Mouse (Mus musculus) heart, embryonic 13.5 days (tissue): ENCODE measurements around the gene Pid1. TPM values are rescaled to one million over a fixed set of nuclear protein-coding genes. Genes with fewer than 3 reads are reported as not detected.

Experiments used
- ATAC-seq: fragments of 200-750 bp; cut with Nextera tagmentation; 2 replicates; pipeline ENCODE4 v1.8.0; 2017; ENCODE audit warnings: moderate TSS enrichment; ENCODE audit not compliant: insufficient number of reproducible peaks, low FRiP score, low TSS enrichment; ENCODE audit errors: extremely low read depth
- H3K27ac ChIP-seq: fragments of 300-500 bp; sonication (generic); replicated peaks from 2 replicates; pipeline ENCODE4 v1.5.1; 2015; ENCODE audit warnings: moderate library complexity, mild to moderate bottlenecking, inconsistent platforms
- H3K27me3 ChIP-seq: fragments of 300-500 bp; sonication (generic); replicated peaks from 2 replicates; pipeline ENCODE4 v1.6.1; 2015; ENCODE audit warnings: mild to moderate bottlenecking, inconsistent platforms
- H3K36me3 ChIP-seq: fragments of 300-500 bp; sonication (generic); 2 replicates; pipeline ENCODE4 v1.6.1; 2015; ENCODE audit warnings: mild to moderate bottlenecking, inconsistent platforms
- H3K4me1 ChIP-seq: fragments of 300-500 bp; sonication (generic); 2 replicates; pipeline ENCODE4 v1.6.1; 2015; ENCODE audit warnings: inconsistent platforms
- H3K4me2 ChIP-seq: fragments of 300-500 bp; sonication (generic); 2 replicates; pipeline ENCODE4 v1.6.1; 2015; ENCODE audit warnings: inconsistent platforms, mild to moderate bottlenecking, moderate library complexity
- H3K4me3 ChIP-seq: fragments of 300-500 bp; sonication (generic); 2 replicates; pipeline ENCODE4 v1.5.1; 2015; ENCODE audit warnings: moderate library complexity, mild to moderate bottlenecking, inconsistent platforms
- H3K9ac ChIP-seq: fragments of 300-500 bp; sonication (generic); 2 replicates; pipeline ENCODE4 v1.6.1; 2015; ENCODE audit warnings: inconsistent platforms, mild to moderate bottlenecking, moderate library complexity
- H3K9me3 ChIP-seq: fragments of 300-500 bp; sonication (generic); 2 replicates; pipeline ENCODE4 v1.6.1; 2016; ENCODE audit warnings: inconsistent platforms
- WGBS: fragments of 180-500 bp; shearing (Covaris S2); methylation state at CpG from one replicate; pipeline ENCODE4 v1.1.7; 2015; ENCODE audit warnings: mixed read lengths; 5-methylcytosine and 5-hydroxymethylcytosine counted together
- polyA plus RNA-seq: library from polyadenylated mRNA; unstranded; fragments of >200 nt; fragmentation: Nextera tagmentation; extraction: Ambion mirVana; gene quantifications from 2 replicates; pipeline ENCODE4 v1.2.1, GENCODE M21; 2015

The Pid1 gene
- polyA plus RNA-seq, 1 experiment from 2014 or later: 9.8 TPM

DNA sequence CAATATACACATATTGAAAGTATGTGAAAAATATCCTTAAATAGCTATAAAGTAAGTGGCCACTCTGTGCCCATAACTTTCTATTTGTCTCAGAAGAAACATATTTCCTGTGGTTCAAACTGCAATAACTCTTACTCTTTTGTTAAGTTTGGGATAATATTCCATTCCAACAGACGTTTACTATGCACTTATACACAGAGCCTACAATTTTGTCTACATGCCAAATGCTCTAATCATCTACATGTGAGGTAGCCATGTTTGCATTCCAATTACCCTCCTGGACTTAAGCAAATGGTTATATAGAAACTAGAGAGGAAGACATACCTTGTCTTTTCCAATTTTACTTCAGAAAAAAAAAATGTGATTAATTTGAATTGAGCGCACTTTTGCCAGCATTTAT lies 274.3 kb downstream of the Pid1 start:
- no peak overlapping the region for H3K4me2 ChIP-seq
- no peak overlapping the region for H3K4me3 ChIP-seq
- H3K9ac ChIP-seq: no peak overlapping the region
- WGBS: 67% methylated on average over 2 of the region's 2 CpGs
- no peak overlapping the region for H3K27ac ChIP-seq
- no peak for ATAC-seq
- no peaks in the 10 kb centered on the region for H3K9me3 ChIP-seq
- H3K4me1 ChIP-seq: 0 out of 2 replicates have a peak, but pooled peaks cover 3% of the 10 kb centered on the region
- H3K27me3 ChIP-seq: no peaks in the 10 kb centered on the region
- H3K36me3 ChIP-seq: no peaks in the 10 kb centered on the region

DNA sequence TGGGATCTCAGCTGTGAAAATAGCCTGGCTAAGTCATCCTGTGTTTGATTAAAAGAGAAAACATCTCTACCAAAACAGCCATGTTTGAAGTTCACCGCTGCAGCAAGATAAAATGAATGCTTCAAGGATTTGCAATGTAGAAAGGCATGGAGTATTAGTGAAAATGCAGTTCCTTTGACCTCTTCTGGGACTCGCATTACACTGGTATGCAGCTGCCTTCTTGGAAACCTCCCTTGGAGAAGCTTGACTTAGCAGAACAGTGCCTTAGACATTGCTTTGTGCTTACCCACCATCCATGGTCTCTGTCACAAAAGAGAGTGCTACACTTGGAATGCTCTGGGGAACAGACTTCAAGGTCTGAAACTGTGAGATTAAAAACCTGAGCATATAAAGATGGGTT lies 276.0 kb downstream of the Pid1 start:
- H3K36me3 ChIP-seq: no peaks in the 10 kb centered on the region
- no peak for ATAC-seq
- no peaks in the 10 kb centered on the region for H3K27me3 ChIP-seq
- WGBS: 62% methylated on average over 2 of the region's 2 CpGs
- no peaks in the 10 kb centered on the region for H3K4me1 ChIP-seq
- no peaks in the 10 kb centered on the region for H3K9me3 ChIP-seq
- no peak overlapping the region for H3K27ac ChIP-seq
- no peak overlapping the region for H3K4me2 ChIP-seq
- H3K4me3 ChIP-seq: no peak overlapping the region
- no peak overlapping the region for H3K9ac ChIP-seq

DNA sequence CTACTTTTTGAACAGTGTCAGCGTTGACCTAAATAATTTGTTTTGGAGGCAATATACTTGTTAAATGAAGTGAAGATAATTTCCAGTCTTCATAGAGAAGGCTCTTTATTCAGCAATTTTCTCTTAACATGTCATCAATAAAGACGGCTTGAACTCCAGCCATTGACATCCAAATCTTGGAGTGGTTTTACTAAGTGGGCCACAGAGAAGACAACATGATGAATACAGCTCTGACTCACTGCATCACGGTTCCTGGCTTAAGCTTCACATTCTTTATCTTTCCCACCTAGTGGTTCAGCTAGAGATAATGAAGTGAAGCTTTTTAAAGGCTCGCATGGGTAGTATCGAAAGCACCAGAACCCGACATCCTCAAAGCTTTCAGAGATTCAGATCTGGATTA lies 276.7 kb downstream of the Pid1 start:
- H3K4me1 ChIP-seq: no peaks in the 10 kb centered on the region
- 27% methylated on average over 6 of the region's 6 CpGs for WGBS

DNA sequence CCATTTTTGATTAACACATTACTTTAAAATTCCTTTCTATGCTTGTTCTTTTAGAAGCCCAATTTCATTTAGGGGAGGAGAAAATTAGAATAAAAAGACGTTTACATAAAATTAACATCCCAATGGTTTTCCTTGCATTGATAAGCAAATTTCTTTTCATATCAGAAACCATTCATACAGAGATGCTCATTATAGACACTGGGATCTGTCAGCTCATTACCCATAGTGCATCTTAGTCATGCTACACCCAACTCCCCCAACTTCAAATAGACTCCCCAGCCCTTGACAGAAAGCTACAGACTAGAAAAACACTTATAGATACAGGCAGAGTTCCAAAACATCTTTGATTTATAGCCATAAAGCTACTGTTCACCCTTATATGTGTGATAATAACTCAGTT lies 277.5 kb downstream of the Pid1 start:
- Histone ChIP-seq H3K27ac (no peak overlapping the region), H3K36me3 (no peaks in the 10 kb centered on the region), H3K4me3 (no peak overlapping the region), H3K9ac (no peak overlapping the region), H3K4me1 (no peaks in the 10 kb centered on the region), H3K27me3 (no peaks in the 10 kb centered on the region), H3K4me2 (no peak overlapping the region), H3K9me3 (peaks cover 4% of the 10 kb centered on the region; the same call in 1 of the 2 replicates)
- 63% methylated on average over 1 of the region's 1 CpGs for WGBS
- ATAC-seq: no peak

More for the DNA sequence above, 276.7 kb downstream of the Pid1 start:
- Histone ChIP-seq H3K27ac (no peak overlapping the region), H3K9me3 (no peaks in the 10 kb centered on the region), H3K36me3 (no peaks in the 10 kb centered on the region), H3K4me3 (no peak overlapping the region), H3K27me3 (no peaks in the 10 kb centered on the region), H3K9ac (no peak overlapping the region), H3K4me2 (no peak overlapping the region)
- ATAC-seq: no peak

GRCm38 (mm10) chr1:84085361-84085760 lies 278.6 kb downstream of the Pid1 start:
- H3K9ac ChIP-seq: no peak overlapping the region
- WGBS: 77% methylated on average over 3 of the region's 3 CpGs

GRCm38 (mm10) chr1:84079566-84079965 lies 284.4 kb downstream of the Pid1 start:
- no peak overlapping the region for H3K9ac ChIP-seq
- H3K9me3 ChIP-seq: peaks cover 5% of the 10 kb centered on the region; the same call in 1 of the 2 replicates
- H3K4me2 ChIP-seq: no peak overlapping the region
- no peaks in the 10 kb centered on the region for H3K4me1 ChIP-seq
- 68% methylated on average over 8 of the region's 8 CpGs for WGBS
- ATAC-seq: no peak
- H3K36me3 ChIP-seq: no peaks in the 10 kb centered on the region
- no peak overlapping the region for H3K27ac ChIP-seq
- H3K4me3 ChIP-seq: no peak overlapping the region
- no peaks in the 10 kb centered on the region for H3K27me3 ChIP-seq

More at GRCm38 (mm10) chr1:84085361-84085760, 278.6 kb downstream of the Pid1 start:
- Histone ChIP-seq H3K4me3 (no peak overlapping the region), H3K27ac (no peak overlapping the region), H3K9me3 (peaks cover 5% of the 10 kb centered on the region; the same call in 1 of the 2 replicates), H3K4me1 (no peaks in the 10 kb centered on the region), H3K4me2 (no peak overlapping the region), H3K27me3 (no peaks in the 10 kb centered on the region), H3K36me3 (no peaks in the 10 kb centered on the region)
- ATAC-seq: no peak

DNA sequence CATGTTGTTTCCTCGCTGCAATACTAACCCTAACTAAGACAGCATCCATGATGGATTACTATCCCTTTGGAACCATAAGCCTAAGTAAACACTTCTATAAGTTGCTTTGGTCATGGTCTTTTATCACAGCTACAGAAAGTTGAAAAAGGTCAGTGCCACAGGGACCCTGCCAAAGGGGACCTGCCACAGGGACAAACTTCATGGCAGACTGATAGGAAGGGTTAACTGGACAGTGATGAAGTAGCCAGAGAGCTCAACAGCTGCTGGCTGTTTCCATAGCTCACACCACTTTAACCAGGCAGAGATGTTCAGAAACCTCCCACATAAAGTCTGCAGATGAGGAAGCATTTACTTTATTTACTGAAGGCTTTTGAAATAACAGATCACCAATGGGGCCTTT lies 287.0 kb downstream of the Pid1 start:
- H3K4me2 ChIP-seq: no peak overlapping the region
- H3K4me3 ChIP-seq: no peak overlapping the region
- H3K9ac ChIP-seq: no peak overlapping the region
- peaks cover 5% of the 10 kb centered on the region; the same call in 1 of the 2 replicates for H3K9me3 ChIP-seq
- no peak for ATAC-seq
- no peaks in the 10 kb centered on the region for H3K36me3 ChIP-seq
- WGBS: 70% methylated on average over 1 of the region's 1 CpGs
- H3K4me1 ChIP-seq: no peaks in the 10 kb centered on the region
- H3K27me3 ChIP-seq: no peaks in the 10 kb centered on the region
- H3K27ac ChIP-seq: no peak overlapping the region

GRCm38 (mm10) chr1:84056884-84057630 lies 306.9 kb downstream of the Pid1 start:
- Histone ChIP-seq H3K4me2 (no peak overlapping the region), H3K36me3 (no peaks in the 10 kb centered on the region), H3K27ac (no peak overlapping the region), H3K4me3 (no peak overlapping the region), H3K9me3 (no peaks in the 10 kb centered on the region), H3K9ac (no peak overlapping the region), H3K27me3 (no peaks in the 10 kb centered on the region), H3K4me1 (no peaks in the 10 kb centered on the region)
- ATAC-seq: no peak
- 61% methylated on average over 5 of the region's 5 CpGs for WGBS

- Histone ChIP-seq H3K4me3 (no peak overlapping the region), H3K9me3 (no peaks in the 10 kb centered on the region)
- 66% methylated on average over 1 of the region's 1 CpGs for WGBS
These were observed 307.7 kb downstream of the Pid1 start for GRCm38 (mm10) chr1:84056306-84056705.

GRCm38 (mm10) chr1:84025746-84026145 lies 338.2 kb downstream of the Pid1 start:
- Histone ChIP-seq H3K27ac (no peak overlapping the region), H3K4me3 (no peak overlapping the region), H3K4me2 (no peak overlapping the region), H3K36me3 (no peaks in the 10 kb centered on the region), H3K9me3 (no peaks in the 10 kb centered on the region), H3K9ac (no peak overlapping the region), H3K27me3 (no peaks in the 10 kb centered on the region), H3K4me1 (no peaks in the 10 kb centered on the region)
- 72% methylated on average over 1 of the region's 1 CpGs for WGBS
- ATAC-seq: no peak

More at GRCm38 (mm10) chr1:84056306-84056705, 307.7 kb downstream of the Pid1 start:
- Histone ChIP-seq H3K9ac (no peak overlapping the region), H3K27ac (no peak overlapping the region), H3K27me3 (no peaks in the 10 kb centered on the region), H3K36me3 (no peaks in the 10 kb centered on the region), H3K4me2 (no peak overlapping the region), H3K4me1 (no peaks in the 10 kb centered on the region)
- no peak for ATAC-seq

GRCm38 (mm10) chr1:84012871-84013375 lies 351.1 kb downstream of the Pid1 start:
- Histone ChIP-seq H3K9ac (no peak overlapping the region), H3K27ac (no peak overlapping the region), H3K4me3 (no peak overlapping the region), H3K4me2 (no peak overlapping the region), H3K9me3 (no peaks in the 10 kb centered on the region), H3K36me3 (no peaks in the 10 kb centered on the region), H3K27me3 (no peaks in the 10 kb centered on the region), H3K4me1 (no peaks in the 10 kb centered on the region)
- ATAC-seq: no peak
- WGBS: 61% methylated on average over 4 of the region's 4 CpGs

- H3K9ac ChIP-seq: no peak overlapping the region
- WGBS: 53% methylated on average over 4 of the region's 4 CpGs
- H3K36me3 ChIP-seq: no peaks in the 10 kb centered on the region
- H3K27me3 ChIP-seq: no peaks in the 10 kb centered on the region
- H3K4me1 ChIP-seq: peaks cover 5% of the 10 kb centered on the region; the same call in 1 of the 2 replicates
- no peak overlapping the region for H3K4me3 ChIP-seq
- no peak overlapping the region for H3K4me2 ChIP-seq
- no peak; the same call in 1 of the 2 replicates for ATAC-seq
- H3K9me3 ChIP-seq: no peaks in the 10 kb centered on the region
- H3K27ac ChIP-seq: no peak overlapping the region
These were observed 361.4 kb downstream of the Pid1 start for GRCm38 (mm10) chr1:84002630-84003029.
